Mouse (Mus musculus) lung, postnatal 0 days (tissue): Measurements from ENCODE around the gene Dyrk3. TPM values are rescaled to one million over a fixed set of nuclear protein-coding genes. Genes with fewer than 3 reads are reported as not detected.
"Not testable (repeated sequence)": the region's sequence is repeated elsewhere in the genome, so short reads cannot be mapped to it uniquely, and the experiment has no call there.

Experiments
- ATAC-seq: fragments of 200-750 bp; cut with Nextera tagmentation; 2 replicates; pipeline ENCODE4 v1.8.0; 2017; ENCODE audit warnings: moderate library complexity
- DNase-seq: peaks from one replicate; pipeline ENCODE4 v3.0.0-alpha.2; 2016; ENCODE audit warnings: low spot score
- H3K27ac ChIP-seq: fragments of 300-500 bp; sonication (generic); 2 replicates; pipeline ENCODE4 v1.5.1; 2014; ENCODE audit warnings: antibody characterized with exemption, mild to moderate bottlenecking, low read length, mixed read lengths
- H3K27me3 ChIP-seq: fragments of 300-500 bp; sonication (generic); replicated peaks from 2 replicates; pipeline ENCODE4 v1.6.1; 2014; ENCODE audit warnings: low read length, mixed read lengths; ENCODE audit not compliant: insufficient read depth
- H3K36me3 ChIP-seq: fragments of 300-500 bp; sonication (generic); 2 replicates; pipeline ENCODE4 v1.6.1; 2014; ENCODE audit warnings: low read length, mixed read lengths; ENCODE audit not compliant: insufficient read depth
- H3K4me1 ChIP-seq: fragments of 300-500 bp; sonication (generic); 2 replicates; pipeline ENCODE4 v1.6.1; 2014; ENCODE audit warnings: antibody characterized with exemption, low read depth, low read length, mixed read lengths; ENCODE audit not compliant: insufficient read depth
- H3K4me2 ChIP-seq: fragments of 300-500 bp; sonication (generic); replicated peaks from 2 replicates; pipeline ENCODE4 v1.6.1; 2014; ENCODE audit warnings: low read depth, mild to moderate bottlenecking, low read length, moderate library complexity, mixed read lengths
- H3K4me3 ChIP-seq: fragments of 300-500 bp; sonication (generic); 2 replicates; pipeline ENCODE4 v1.5.1; 2014; ENCODE audit warnings: low read depth, low read length
- H3K9ac ChIP-seq: fragments of 300-500 bp; sonication (generic); replicated peaks from 2 replicates; pipeline ENCODE4 v1.6.1; 2014; ENCODE audit warnings: low read depth, mild to moderate bottlenecking
- H3K9me3 ChIP-seq: fragments of 300-500 bp; sonication (generic); 2 replicates; pipeline ENCODE4 v1.6.1; 2016; ENCODE audit warnings: low read length, mixed read lengths
- CTCF ChIP-seq: IDR thresholded peaks from 2 replicates; pipeline ENCODE4 v1.5.1; 2016; ENCODE audit warnings: antibody characterized with exemption, mild to moderate bottlenecking
- EP300 ChIP-seq: IDR thresholded peaks from 2 replicates; pipeline ENCODE4 v1.6.1; 2016; ENCODE audit warnings: antibody characterized with exemption, mild to moderate bottlenecking, control low read depth
- WGBS: fragments of 180-500 bp; shearing (Covaris S2); extraction: QIAGEN DNeasy Blood & Tissue Kit; methylation state at CpG from one replicate; pipeline ENCODE4 v1.1.7; 2014; 5-methylcytosine and 5-hydroxymethylcytosine counted together
- polyA plus RNA-seq: library from polyadenylated mRNA; unstranded; fragments of >200 nt; fragmentation: Nextera tagmentation; extraction: Ambion mirVana; gene quantifications from 2 replicates; pipeline ENCODE4 v1.2.1, GENCODE M21; 2015

Gene Dyrk3
- polyA plus RNA-seq, 1 experiment from 2014 or later, result 3.4 TPM

DNA sequence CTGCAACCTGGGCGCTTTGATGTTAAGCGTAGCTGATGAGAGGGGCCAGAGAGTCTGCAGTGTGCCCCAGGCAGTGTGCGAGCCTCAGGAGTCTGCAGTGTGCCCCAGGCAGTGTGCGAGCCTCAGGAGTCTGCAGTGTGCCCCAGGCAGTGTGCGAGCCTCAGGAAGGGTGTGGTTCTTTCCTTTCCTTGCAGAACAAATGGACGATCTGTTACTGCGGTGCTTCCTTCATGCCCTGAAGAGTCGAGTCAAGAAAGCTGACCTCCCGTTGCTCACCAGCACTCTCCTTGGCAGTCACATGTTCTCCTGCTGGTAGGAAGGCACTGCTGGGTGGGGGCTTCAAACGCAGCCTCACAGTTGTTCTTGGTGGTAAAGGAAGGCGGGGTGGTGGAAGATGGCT, 23.0 kb upstream of the Dyrk3 start:
- WGBS, result 60% methylated on average over 11 of the region's 11 CpGs
- Histone ChIP-seq H3K36me3 (peaks cover 23% of the 10 kb centered on the region; the same call in 1 of the 2 replicates), H3K9me3 (no peaks in the 10 kb centered on the region), H3K27ac (no peak overlapping the region), H3K4me3 (no peak overlapping the region), H3K4me2 (no peak overlapping the region), H3K27me3 (no peaks in the 10 kb centered on the region), H3K4me1 (no peaks in the 10 kb centered on the region), H3K9ac (no peak overlapping the region)
- DNase-seq (no peak), ATAC-seq (peak; percentile 69)
- TF ChIP-seq EP300 (no peak), CTCF (no peak)

GRCm38 (mm10) chr1:131159573-131160327, 21.6 kb upstream of the Dyrk3 start:
- H3K4me1 ChIP-seq, H3K9me3 ChIP-seq, H3K27ac ChIP-seq, H3K27me3 ChIP-seq, DNase-seq, H3K4me2 ChIP-seq, H3K4me3 ChIP-seq, H3K9ac ChIP-seq: not testable (repeated sequence)
- 65% methylated on average over 3 of the region's 3 CpGs for WGBS
- H3K36me3 ChIP-seq, result peaks cover 15% of the 10 kb centered on the region; the same call in 1 of the 2 replicates
- peak; percentile 58 for ATAC-seq

- 62% methylated on average over 2 of the region's 2 CpGs for WGBS
- no peaks in the 10 kb centered on the region for H3K9me3 ChIP-seq
- no peak overlapping the region for H3K27ac ChIP-seq
- no peak overlapping the region for H3K9ac ChIP-seq
- 0 out of 2 replicates have a peak, but pooled peaks cover 5% of the 10 kb centered on the region for H3K36me3 ChIP-seq
- peaks cover 8% of the 10 kb centered on the region; the same call in 1 of the 2 replicates for H3K4me1 ChIP-seq
- H3K4me3 ChIP-seq, result no peak overlapping the region
- peak; percentile 59 for DNase-seq
- no peak for ATAC-seq
- H3K27me3 ChIP-seq, result no peaks in the 10 kb centered on the region
- no peak overlapping the region for H3K4me2 ChIP-seq
- TF ChIP-seq CTCF, result peak; percentile 93
- no peak for TF ChIP-seq EP300
Observed at GRCm38 (mm10) chr1:131155456-131155855, 17.3 kb upstream of the Dyrk3 start.

- peak within 1 kb of the TSS; percentile 68 for H3K4me3 ChIP-seq
- H3K36me3 ChIP-seq, result no peaks in the 10 kb centered on the region
- H3K27ac ChIP-seq, result peak within 1 kb of the TSS; percentile 62
- DNase-seq, result peak; percentile 94
- H3K27me3 ChIP-seq, result no peaks in the 10 kb centered on the region
- peak within 1 kb of the TSS; percentile 88 for H3K4me2 ChIP-seq
- WGBS, result under 1% methylated on average over 27 of the region's 27 CpGs
- peak; percentile 100 for ATAC-seq
- H3K4me1 ChIP-seq, result peaks cover 8% of the 10 kb centered on the region; the same call in 1 of the 2 replicates
- peak within 1 kb of the TSS; percentile 58 for H3K9ac ChIP-seq
- H3K9me3 ChIP-seq, result no peaks in the 10 kb centered on the region
- TF ChIP-seq EP300, result peak; percentile 56; the same call in 1 of the 2 replicates
- TF ChIP-seq CTCF, result no peak
Observed at GRCm38 (mm10) chr1:131153018-131153629, 15.0 kb upstream of the Dyrk3 start, which contains the start of gene Eif2d. Gene Eif2d (plus strand): TSS chr1:131153181.

- no peak for DNase-seq
- no peak for ATAC-seq
- no peak for TF ChIP-seq EP300
- TF ChIP-seq CTCF, result no peak
- Histone ChIP-seq H3K9me3 (no peaks in the 10 kb centered on the region), H3K36me3 (no peaks in the 10 kb centered on the region), H3K4me1 (peaks cover 8% of the 10 kb centered on the region; the same call in 1 of the 2 replicates), H3K4me2 (no peak overlapping the region), H3K27me3 (no peaks in the 10 kb centered on the region), H3K27ac (no peak overlapping the region), H3K4me3 (no peak overlapping the region), H3K9ac (no peak overlapping the region)
- WGBS, result 81% methylated on average over 1 of the region's 1 CpGs
Observed at GRCm38 (mm10) chr1:131149496-131149895, 11.4 kb upstream of the Dyrk3 start.

DNA sequence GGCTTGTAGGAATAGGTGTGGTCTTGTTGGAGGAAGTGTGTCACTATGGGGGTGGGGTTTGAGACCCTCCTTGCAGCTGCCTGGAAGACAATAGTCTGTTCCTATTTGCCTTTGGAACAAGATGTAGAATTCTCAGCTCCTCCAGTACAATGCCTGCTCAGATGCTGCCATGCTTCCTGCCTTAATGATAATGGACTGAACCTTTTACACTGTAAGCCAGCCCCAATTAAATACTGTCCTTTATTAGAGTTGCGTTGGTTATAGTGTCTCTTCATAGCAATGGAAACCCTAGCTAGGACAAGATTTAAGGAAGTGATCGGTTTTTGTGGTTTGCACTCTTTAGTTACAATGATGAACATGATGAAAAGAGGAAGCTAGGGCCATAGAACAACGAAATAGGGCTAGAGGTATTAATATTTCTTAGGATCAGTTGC, 8.1 kb upstream of the Dyrk3 start:
- no peaks in the 10 kb centered on the region for H3K4me1 ChIP-seq
- 79% methylated on average over 3 of the region's 3 CpGs for WGBS

DNA sequence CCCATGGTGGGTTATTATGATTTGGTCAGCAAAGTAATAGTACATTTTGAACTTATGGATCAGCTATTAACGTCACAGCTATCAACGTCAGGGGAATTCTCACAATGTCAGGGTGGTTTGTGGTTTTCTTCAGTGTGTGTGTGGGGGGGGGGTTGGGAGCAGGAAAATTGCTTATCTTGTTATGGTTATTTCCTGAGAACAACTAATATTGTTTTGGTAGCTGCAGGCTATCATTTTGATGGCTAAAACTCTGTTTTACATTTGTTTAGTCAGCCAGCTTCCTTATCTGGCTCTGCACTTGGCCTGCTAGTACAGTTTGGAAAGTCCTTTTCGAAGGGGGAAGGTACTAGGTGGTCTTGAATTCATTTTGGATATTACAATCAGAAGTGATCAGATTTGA, 7.1 kb upstream of the Dyrk3 start:
- 84% methylated on average over 3 of the region's 3 CpGs for WGBS
- H3K4me1 ChIP-seq, DNase-seq, H3K27me3 ChIP-seq, H3K27ac ChIP-seq, H3K4me3 ChIP-seq, H3K9ac ChIP-seq, ATAC-seq, H3K9me3 ChIP-seq, H3K36me3 ChIP-seq, H3K4me2 ChIP-seq: not testable (repeated sequence)

More for the DNA sequence above, 8.1 kb upstream of the Dyrk3 start:
- Histone ChIP-seq H3K4me3 (no peak overlapping the region), H3K4me2 (no peak overlapping the region), H3K9ac (no peak overlapping the region), H3K36me3 (no peaks in the 10 kb centered on the region), H3K27me3 (no peaks in the 10 kb centered on the region), H3K9me3 (no peaks in the 10 kb centered on the region), H3K27ac (no peak overlapping the region)
- TF ChIP-seq CTCF, result no peak
- no peak for TF ChIP-seq EP300
- DNase-seq (peak; percentile 52), ATAC-seq (no peak)
